Mouse (Mus musculus): ENCODE data around the gene Prkca.

DNA sequence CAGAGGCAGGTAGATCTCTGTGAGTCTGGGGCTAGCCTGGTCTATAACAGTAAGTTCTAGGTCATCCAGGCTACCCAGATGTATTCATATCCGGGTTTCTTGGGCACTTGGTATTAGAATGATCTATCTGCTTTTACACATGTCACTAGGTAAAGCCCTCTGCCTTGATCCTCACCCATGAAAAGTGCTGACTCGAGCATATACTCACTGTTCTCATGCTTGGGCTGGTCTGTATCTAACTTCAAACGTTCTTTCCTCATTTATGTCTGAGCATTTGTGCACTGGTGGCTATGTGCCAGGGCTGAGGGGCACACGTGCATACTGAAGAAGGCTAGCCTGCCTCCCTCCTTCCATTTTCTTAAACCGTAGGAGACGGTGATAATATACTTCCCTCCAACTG is 272.5 kb downstream of the Prkca start:
- TF ChIP-seq EP300 (IDR thresholded peaks at IDR 0.05; ENCODE audit: insufficient read depth, low read depth, low read length) (no peak), CTCF (IDR thresholded peaks at IDR 0.05) (no peak)

All from heart, adult 2 months (tissue).